In the genomic region with DNA sequence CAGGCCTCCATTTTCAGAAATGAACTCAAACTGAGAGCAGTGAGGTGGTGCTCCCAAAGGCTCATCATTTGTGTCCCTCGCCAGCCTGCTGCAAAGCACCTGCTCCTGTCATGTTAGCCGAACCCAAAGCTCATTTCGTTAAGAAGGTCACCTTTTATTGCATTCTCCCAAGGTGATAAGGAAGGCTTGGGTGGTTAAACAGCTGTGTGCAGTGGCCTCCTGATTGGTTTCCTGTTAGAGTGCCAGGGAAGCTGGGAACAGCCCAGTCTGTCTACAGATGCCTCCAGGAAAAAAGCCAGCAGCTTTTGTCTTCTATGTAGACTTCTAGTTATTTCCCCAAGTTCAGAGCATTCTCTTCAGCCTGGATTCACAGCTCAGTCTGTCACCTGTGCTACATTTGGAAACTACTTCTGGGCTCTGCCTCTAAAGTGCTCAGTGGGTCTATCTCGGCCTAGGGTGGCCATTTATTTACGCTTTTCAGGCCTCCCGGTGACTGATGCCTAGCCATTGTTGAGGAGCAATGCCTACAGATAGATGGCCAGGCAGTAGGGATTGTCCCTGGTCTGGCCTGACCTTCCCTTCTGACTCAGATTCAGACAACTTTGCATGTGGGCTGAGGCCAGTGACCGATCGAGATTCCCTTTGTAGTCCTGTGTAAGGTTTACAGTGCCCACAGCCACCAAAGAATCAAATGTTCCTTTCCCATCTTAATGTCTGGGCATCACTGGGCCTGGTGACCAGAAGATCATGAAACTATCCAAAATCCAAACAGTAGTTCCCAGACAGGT, we compare ENCODE assay signal across 21 mouse cellular contexts. TPM values are rescaled to one million over a fixed set of nuclear protein-coding genes. Genes with fewer than 3 reads are reported as not detected.
"Had no signal": no experiment of that assay in that cellular context is flagged by ENCODE, and none has a peak within 500 bp of the region (broad histone marks: within the 10 kb centered on the region; RNA-seq: fewer than 3 reads in every experiment).

No protein-coding gene starts in this region.

- H3K4me2 ChIP-seq: limb, embryonic 13.5 days; liver, embryonic 12.5 days; liver, embryonic 15.5 days; lung, embryonic 15.5 days; midbrain, embryonic 13.5 days; neural tube, embryonic 13.5 days had no signal

- H3K27ac ChIP-seq: limb, embryonic 13.5 days; liver, embryonic 12.5 days; liver, embryonic 15.5 days; lung, embryonic 15.5 days; midbrain, embryonic 10.5 days; midbrain, embryonic 13.5 days; neural tube, embryonic 13.5 days had no signal

- H3K4me3 ChIP-seq: limb, embryonic 10.5 days; limb, embryonic 13.5 days; liver, embryonic 12.5 days; liver, embryonic 15.5 days; lung, embryonic 15.5 days; megakaryocyte, embryonic 14.5 days; midbrain, embryonic 10.5 days; midbrain, embryonic 13.5 days; myocyte; neural tube, embryonic 13.5 days had no signal

- H3K9me3 ChIP-seq: limb, embryonic 10.5 days; limb, embryonic 13.5 days; liver, embryonic 12.5 days; liver, embryonic 15.5 days; lung, embryonic 15.5 days; megakaryocyte, embryonic 14.5 days; midbrain, embryonic 10.5 days; midbrain, embryonic 13.5 days; neural tube, embryonic 13.5 days had no signal

- DNase-seq: kidney, adult 9 months; kidney, postnatal 25 days; liver; lung, adult 18-20 months; lung, postnatal 10 days; lung, postnatal 36 days; thymus, adult 18-20 months; thymus, postnatal 36 days had no signal

- ATAC-seq: liver, embryonic 12.5 days; midbrain, embryonic 13.5 days; midbrain, embryonic 16.5 days had no signal

- H3K9ac ChIP-seq: limb, embryonic 13.5 days; liver, embryonic 12.5 days; liver, embryonic 15.5 days; lung, embryonic 15.5 days; midbrain, embryonic 13.5 days; neural tube, embryonic 13.5 days had no signal

- H3K36me3 ChIP-seq: lung, embryonic 15.5 days had no signal

RNA-seq across cellular contexts. Expression of gene Ptpru, which starts 8.1 kb away (rescaled TPM):
- total RNA-seq: monocyte, adult 5-6 weeks; neutrophil, adult 5-6 weeks had no signal
